Mouse (Mus musculus): ENCODE results near the gene Phf21b.
A peak's percentile ranks its signal among the peaks of the same experiment; 100 is the strongest.

DNA sequence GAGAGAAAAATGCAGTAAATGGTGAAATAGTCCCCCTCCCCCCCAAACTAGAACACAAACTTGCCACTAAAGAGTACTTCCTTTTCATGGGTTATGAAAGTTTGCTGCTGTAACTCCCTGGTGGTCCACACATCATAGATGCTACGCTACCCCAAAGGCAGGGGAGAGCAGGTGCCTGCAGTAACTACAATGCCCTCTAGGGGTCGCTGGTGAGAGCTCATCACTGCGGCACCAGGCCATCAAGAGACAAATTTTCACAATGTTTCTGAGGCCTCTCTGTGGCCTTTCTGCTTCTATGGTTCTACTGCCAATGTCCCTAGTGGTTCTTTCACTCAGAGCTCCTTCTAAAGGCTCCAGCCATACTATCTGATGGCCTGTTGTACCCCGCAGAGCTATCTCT, 97.4 kb downstream of the Phf21b start:
- TF ChIP-seq CTCF (conservative IDR thresholded peaks at IDR 0.05; ENCODE audit: insufficient read depth, insufficient read length, low read depth, low read length), result peak; percentile 69
- TF ChIP-seq POLR2A (IDR thresholded peaks at IDR 0.05; ENCODE audit: low read depth, low read length), result no peak

Measured in kidney, adult 2 months (tissue).